Mouse (Mus musculus): ENCODE measurements at regions not wholly inside any gene's neighbourhood (a gene's known extent, or its start where the extent isn't known, plus 50 kb on each side); places are given as distances from the start of the nearest gene placed in this dataset.

DNA sequence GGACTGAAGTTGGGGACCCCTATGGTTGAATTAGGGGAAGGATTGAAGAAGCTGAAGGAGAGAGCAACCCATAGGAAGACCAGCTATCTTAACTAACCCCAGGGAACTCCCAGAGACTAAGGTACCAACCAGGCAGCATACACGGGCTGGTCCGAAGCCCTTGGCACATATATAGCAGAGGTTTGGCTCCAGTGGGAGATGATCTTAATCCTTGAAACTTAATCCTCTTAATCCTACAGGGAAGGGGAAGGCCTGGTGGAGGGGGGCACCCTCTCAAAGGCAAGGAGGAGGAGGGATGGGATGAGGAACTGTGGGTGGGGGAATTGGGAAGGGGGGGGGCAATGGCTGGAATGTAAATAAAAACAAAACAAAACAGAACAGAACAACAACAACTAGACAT is 72.1 kb upstream of the Tet2 start:
- 68% methylated on average over 2 of the region's 2 CpGs for WGBS
- TF ChIP-seq CTCF (IDR thresholded peaks at IDR 0.05; ENCODE audit: low read depth), result no peak
- no peaks in the 10 kb centered on the region for H3K36me3 ChIP-seq (ENCODE audit: insufficient read depth)
- no peak overlapping the region for H3K4me2 ChIP-seq
- no peaks in the 10 kb centered on the region for H3K27me3 ChIP-seq (ENCODE audit: insufficient read depth, low read length)
- DNase-seq (no peak), ATAC-seq (ENCODE audit: insufficient read depth) (no peak)
- H3K4me1 ChIP-seq (ENCODE audit: insufficient read depth), result no peaks in the 10 kb centered on the region
- no peak overlapping the region for H3K9ac ChIP-seq
- H3K9me3 ChIP-seq (ENCODE audit: low read depth, low read length), result no peaks in the 10 kb centered on the region
- H3K4me3 ChIP-seq (ENCODE audit: low read depth, low read length), result no peak overlapping the region
- no peak overlapping the region for H3K27ac ChIP-seq (ENCODE audit: low read depth)

GRCm38 (mm10) chr3:133618491-133618890 is 73.6 kb upstream of the Tet2 start:
- Histone ChIP-seq H3K27ac (ENCODE audit: low read depth) (no peak overlapping the region), H3K9me3 (ENCODE audit: low read depth, low read length) (no peaks in the 10 kb centered on the region), H3K36me3 (ENCODE audit: insufficient read depth) (no peaks in the 10 kb centered on the region), H3K4me3 (ENCODE audit: low read depth, low read length) (no peak overlapping the region), H3K4me2 (no peak overlapping the region), H3K4me1 (ENCODE audit: insufficient read depth) (no peaks in the 10 kb centered on the region), H3K27me3 (ENCODE audit: insufficient read depth, low read length) (no peaks in the 10 kb centered on the region), H3K9ac (no peak overlapping the region)
- ATAC-seq (ENCODE audit: insufficient read depth), result no peak
- DNase-seq, result no peak
- no peak for TF ChIP-seq CTCF (IDR thresholded peaks at IDR 0.05; ENCODE audit: low read depth)
- 86% methylated on average over 3 of the region's 3 CpGs for WGBS

- Histone ChIP-seq H3K27me3 (ENCODE audit: insufficient read depth, low read length) (no peaks in the 10 kb centered on the region), H3K36me3 (ENCODE audit: insufficient read depth) (no peaks in the 10 kb centered on the region), H3K4me1 (ENCODE audit: insufficient read depth) (no peaks in the 10 kb centered on the region), H3K4me3 (ENCODE audit: low read depth, low read length) (no peak overlapping the region), H3K9ac (no peak overlapping the region), H3K4me2 (no peak overlapping the region), H3K27ac (ENCODE audit: low read depth) (no peak overlapping the region), H3K9me3 (ENCODE audit: low read depth, low read length) (no peaks in the 10 kb centered on the region)
- WGBS, result 49% methylated on average over 9 of the region's 9 CpGs
- ATAC-seq (ENCODE audit: insufficient read depth) (peak; percentile 80), DNase-seq (peak; percentile 46)
- TF ChIP-seq CTCF (IDR thresholded peaks at IDR 0.05; ENCODE audit: low read depth), result no peak
Measured at GRCm38 (mm10) chr3:133623201-133623744, 78.3 kb upstream of the Tet2 start.

DNA sequence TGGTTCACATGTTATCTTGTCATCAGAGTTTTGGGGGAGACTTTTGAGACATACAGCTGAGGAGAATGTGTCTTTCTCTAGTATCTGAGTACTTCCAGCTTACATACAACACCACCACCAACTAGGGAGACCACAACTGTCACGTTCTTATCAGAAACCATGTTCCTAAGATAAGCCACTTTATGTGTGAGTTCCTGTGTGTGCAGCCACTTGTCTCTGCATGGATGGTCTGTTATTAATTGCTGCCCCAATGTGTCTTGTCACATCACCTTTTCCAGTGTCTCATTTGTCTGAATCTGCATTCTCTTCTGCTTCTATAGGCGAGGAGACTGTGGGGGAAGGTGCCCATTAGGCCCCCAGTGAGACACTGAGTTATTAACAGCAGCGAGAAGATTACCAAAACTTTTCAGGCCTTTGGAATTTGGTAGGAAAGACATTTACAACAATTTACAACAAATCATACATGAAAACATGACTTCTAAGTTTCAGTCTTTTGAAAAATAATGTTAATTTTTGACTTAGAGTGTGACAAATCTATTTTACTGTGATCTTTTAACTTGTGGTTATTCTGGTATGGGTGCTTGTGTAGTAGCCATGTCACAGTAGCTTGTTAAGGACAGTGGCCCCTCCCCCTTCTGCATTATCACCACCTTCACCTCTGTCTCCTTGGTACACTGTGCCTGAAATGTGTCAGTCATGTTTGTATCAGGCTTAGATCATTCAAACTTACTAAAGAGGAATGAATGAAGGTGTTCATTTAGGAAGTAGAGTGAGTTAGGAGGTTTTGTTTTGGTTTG is 79.3 kb upstream of the Tet2 start:
- Histone ChIP-seq H3K27me3 (ENCODE audit: insufficient read depth, low read length) (no peaks in the 10 kb centered on the region), H3K4me3 (ENCODE audit: low read depth, low read length) (no peak overlapping the region), H3K9ac (no peak overlapping the region), H3K9me3 (ENCODE audit: low read depth, low read length) (no peaks in the 10 kb centered on the region), H3K27ac (ENCODE audit: low read depth) (no peak overlapping the region), H3K36me3 (ENCODE audit: insufficient read depth) (no peaks in the 10 kb centered on the region), H3K4me1 (ENCODE audit: insufficient read depth) (no peaks in the 10 kb centered on the region), H3K4me2 (no peak overlapping the region)
- WGBS, result 52% methylated on average over 3 of the region's 3 CpGs
- ATAC-seq (ENCODE audit: insufficient read depth) (no peak), DNase-seq (no peak)
- no peak for TF ChIP-seq CTCF (IDR thresholded peaks at IDR 0.05; ENCODE audit: low read depth)

- no peak overlapping the region for H3K4me3 ChIP-seq (ENCODE audit: low read depth, low read length)
- H3K27ac ChIP-seq (ENCODE audit: low read depth), result no peak overlapping the region
- ATAC-seq (ENCODE audit: insufficient read depth) (no peak), DNase-seq (no peak)
- no peak overlapping the region for H3K4me2 ChIP-seq
- H3K36me3 ChIP-seq (ENCODE audit: insufficient read depth), result no peaks in the 10 kb centered on the region
- no peaks in the 10 kb centered on the region for H3K4me1 ChIP-seq (ENCODE audit: insufficient read depth)
- H3K9me3 ChIP-seq (ENCODE audit: low read depth, low read length), result no peaks in the 10 kb centered on the region
- H3K9ac ChIP-seq, result no peak overlapping the region
- H3K27me3 ChIP-seq (ENCODE audit: insufficient read depth, low read length), result no peaks in the 10 kb centered on the region
- 90% methylated on average over 3 of the region's 3 CpGs for WGBS
- no peak for TF ChIP-seq CTCF (IDR thresholded peaks at IDR 0.05; ENCODE audit: low read depth)
Measured at GRCm38 (mm10) chr3:133625046-133625445, 80.1 kb upstream of the Tet2 start.

DNA sequence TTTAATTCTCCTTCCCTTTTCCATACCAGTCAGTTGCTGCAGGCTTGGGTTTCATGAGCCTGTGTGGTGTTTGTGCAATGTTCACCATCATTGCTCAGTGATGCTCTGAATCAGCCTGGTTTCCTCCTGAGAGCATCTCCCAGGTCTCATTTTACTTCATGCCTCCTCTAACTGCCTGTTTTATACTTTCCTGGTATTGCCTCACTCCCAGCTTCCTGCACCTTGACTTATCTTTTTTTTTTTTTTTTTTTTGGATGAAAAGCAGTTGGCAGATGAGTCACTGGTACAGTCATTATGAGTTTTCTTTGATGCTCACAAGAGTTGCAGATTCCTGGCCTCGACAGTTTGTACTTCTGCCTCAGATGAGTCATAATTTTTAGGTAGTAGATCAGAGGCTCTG is 81.5 kb upstream of the Tet2 start:
- ATAC-seq (ENCODE audit: insufficient read depth) (no peak), DNase-seq (no peak)
- TF ChIP-seq CTCF (IDR thresholded peaks at IDR 0.05; ENCODE audit: low read depth), result no peak
- Histone ChIP-seq H3K36me3 (ENCODE audit: insufficient read depth) (no peaks in the 10 kb centered on the region), H3K4me2 (no peak overlapping the region), H3K9ac (no peak overlapping the region), H3K27ac (ENCODE audit: low read depth) (no peak overlapping the region), H3K9me3 (ENCODE audit: low read depth, low read length) (no peaks in the 10 kb centered on the region), H3K27me3 (ENCODE audit: insufficient read depth, low read length) (no peaks in the 10 kb centered on the region), H3K4me1 (ENCODE audit: insufficient read depth) (no peaks in the 10 kb centered on the region), H3K4me3 (ENCODE audit: low read depth, low read length) (no peak overlapping the region)
- WGBS, result 28% methylated on average over 1 of the region's 1 CpGs

- Histone ChIP-seq H3K4me2 (no peak overlapping the region), H3K27ac (ENCODE audit: low read depth) (no peak overlapping the region), H3K36me3 (ENCODE audit: insufficient read depth) (no peaks in the 10 kb centered on the region), H3K27me3 (ENCODE audit: insufficient read depth, low read length) (no peaks in the 10 kb centered on the region), H3K9ac (no peak overlapping the region), H3K9me3 (ENCODE audit: low read depth, low read length) (no peaks in the 10 kb centered on the region), H3K4me1 (ENCODE audit: insufficient read depth) (no peaks in the 10 kb centered on the region), H3K4me3 (ENCODE audit: low read depth, low read length) (no peak overlapping the region)
- TF ChIP-seq CTCF (IDR thresholded peaks at IDR 0.05; ENCODE audit: low read depth), result no peak
- WGBS, result 63% methylated on average over 3 of the region's 3 CpGs
- no peak for ATAC-seq (ENCODE audit: insufficient read depth)
- DNase-seq, result no peak
Measured at GRCm38 (mm10) chr3:133627116-133627844, 82.3 kb upstream of the Tet2 start.

All from lung, embryonic 14.5 days (tissue).